Mouse (Mus musculus) retina, adult 2 months (tissue): Measurements from ENCODE around the gene Galns.
A peak's percentile ranks its signal among the peaks of the same experiment; 100 is the strongest.
"Not testable (repeated sequence)": the region's sequence is repeated elsewhere in the genome, so short reads cannot be mapped to it uniquely, and the experiment has no call there.

ENCODE experiments used
- DNase-seq: peaks from one replicate; pipeline ENCODE4 v3.0.0-alpha.2; 2012; ENCODE audit warnings: low read depth, low spot score

Galns gene

GRCm38 (mm10) chr8:122635878-122636802, 24.9 kb upstream of the Galns start:
- DNase-seq = no peak

GRCm38 (mm10) chr8:122633205-122633604, 21.9 kb upstream of the Galns start:
- DNase-seq = no peak

- DNase-seq = not testable (repeated sequence)
Observed at GRCm38 (mm10) chr8:122632134-122632533, 20.9 kb upstream of the Galns start.

- no peak for DNase-seq
Observed at GRCm38 (mm10) chr8:122630696-122631095, 19.4 kb upstream of the Galns start.

GRCm38 (mm10) chr8:122629388-122629787, 18.1 kb upstream of the Galns start:
- DNase-seq = no peak

- DNase-seq = no peak
Observed at GRCm38 (mm10) chr8:122626896-122627295, 15.6 kb upstream of the Galns start.

GRCm38 (mm10) chr8:122625811-122626210, 14.5 kb upstream of the Galns start:
- DNase-seq = no peak

GRCm38 (mm10) chr8:122624653-122625052, 13.4 kb upstream of the Galns start:
- DNase-seq = no peak

- no peak for DNase-seq
Observed at GRCm38 (mm10) chr8:122623844-122624642, 12.8 kb upstream of the Galns start.

GRCm38 (mm10) chr8:122622727-122623126, 11.5 kb upstream of the Galns start, which contains the start of gene Pabpn1l:
TSS of gene Pabpn1l (minus strand) at chr8:122622739.
- no peak for DNase-seq

- no peak for DNase-seq
Observed at GRCm38 (mm10) chr8:122620446-122620845, 9.2 kb upstream of the Galns start.

GRCm38 (mm10) chr8:122618660-122619378, 7.6 kb upstream of the Galns start:
- no peak for DNase-seq

GRCm38 (mm10) chr8:122617947-122618546, 6.8 kb upstream of the Galns start:
- DNase-seq = peak; percentile 73

GRCm38 (mm10) chr8:122616181-122616905, 5.1 kb upstream of the Galns start:
- no peak for DNase-seq

GRCm38 (mm10) chr8:122610612-122611277, 518 bp downstream of the Galns start:
- no peak for DNase-seq

GRCm38 (mm10) chr8:122610209-122610608, 1.1 kb downstream of the Galns start:
- DNase-seq = no peak

- no peak for DNase-seq
Observed at GRCm38 (mm10) chr8:122606810-122607209, 4.5 kb downstream of the Galns start.

GRCm38 (mm10) chr8:122605367-122605766, 5.9 kb downstream of the Galns start:
- no peak for DNase-seq

GRCm38 (mm10) chr8:122604640-122605039, 6.6 kb downstream of the Galns start:
- DNase-seq = no peak

GRCm38 (mm10) chr8:122600666-122601065, 10.6 kb downstream of the Galns start:
- no peak for DNase-seq
